Mouse (Mus musculus): ENCODE data around the gene Tle2. TPM values are rescaled to one million over a fixed set of nuclear protein-coding genes. Genes with fewer than 3 reads are reported as not detected.

Gene Tle2
- polyA plus RNA-seq, 1 experiment from 2014 or later, result 27.5 TPM

- Histone ChIP-seq H3K4me2 (no peak overlapping the region), H3K36me3 (ENCODE audit: insufficient read depth) (peaks cover 15% of the 10 kb centered on the region), H3K27ac (ENCODE audit: low read depth) (no peak overlapping the region), H3K4me1 (ENCODE audit: insufficient read depth) (peaks cover 12% of the 10 kb centered on the region), H3K4me3 (ENCODE audit: low read depth, low read length) (no peak overlapping the region), H3K9me3 (ENCODE audit: low read depth, low read length) (no peaks in the 10 kb centered on the region), H3K27me3 (ENCODE audit: insufficient read depth, low read length) (peaks cover 17% of the 10 kb centered on the region), H3K9ac (no peak overlapping the region)
- WGBS, result 76% methylated on average over 7 of the region's 7 CpGs
- no peak for TF ChIP-seq CTCF (IDR thresholded peaks at IDR 0.05; ENCODE audit: low read depth)
- ATAC-seq (ENCODE audit: insufficient read depth) (no peak), DNase-seq (no peak)
These were observed 18.3 kb downstream of the Tle2 start for GRCm38 (mm10) chr10:81592631-81593030.

GRCm38 (mm10) chr10:81593223-81593622, 18.9 kb downstream of the Tle2 start:
- Histone ChIP-seq H3K4me2 (no peak overlapping the region), H3K9ac (no peak overlapping the region), H3K27me3 (ENCODE audit: insufficient read depth, low read length) (peaks cover 17% of the 10 kb centered on the region), H3K4me3 (ENCODE audit: low read depth, low read length) (no peak overlapping the region), H3K27ac (ENCODE audit: low read depth) (no peak overlapping the region), H3K4me1 (ENCODE audit: insufficient read depth) (peaks cover 16% of the 10 kb centered on the region), H3K9me3 (ENCODE audit: low read depth, low read length) (no peaks in the 10 kb centered on the region), H3K36me3 (ENCODE audit: insufficient read depth) (0 out of 2 replicates have a peak, but pooled peaks cover 9% of the 10 kb centered on the region)
- WGBS, result 48% methylated on average over 4 of the region's 4 CpGs
- ATAC-seq (ENCODE audit: insufficient read depth) (no peak), DNase-seq (no peak)
- TF ChIP-seq CTCF (IDR thresholded peaks at IDR 0.05; ENCODE audit: low read depth), result no peak

GRCm38 (mm10) chr10:81593935-81594334, 19.6 kb downstream of the Tle2 start:
- Histone ChIP-seq H3K36me3 (ENCODE audit: insufficient read depth) (0 out of 2 replicates have a peak, but pooled peaks cover 5% of the 10 kb centered on the region), H3K27ac (ENCODE audit: low read depth) (no peak overlapping the region), H3K4me1 (ENCODE audit: insufficient read depth) (peaks cover 16% of the 10 kb centered on the region), H3K9ac (no peak overlapping the region), H3K4me2 (no peak overlapping the region), H3K9me3 (ENCODE audit: low read depth, low read length) (no peaks in the 10 kb centered on the region), H3K4me3 (ENCODE audit: low read depth, low read length) (no peak overlapping the region), H3K27me3 (ENCODE audit: insufficient read depth, low read length) (peaks cover 17% of the 10 kb centered on the region)
- ATAC-seq (ENCODE audit: insufficient read depth) (no peak), DNase-seq (no peak)
- TF ChIP-seq CTCF (IDR thresholded peaks at IDR 0.05; ENCODE audit: low read depth), result no peak
- WGBS, result 55% methylated on average over 18 of the region's 18 CpGs

- Histone ChIP-seq H3K36me3 (ENCODE audit: insufficient read depth) (no peaks in the 10 kb centered on the region), H3K4me2 (no peak overlapping the region), H3K4me3 (ENCODE audit: low read depth, low read length) (no peak overlapping the region), H3K27ac (ENCODE audit: low read depth) (no peak overlapping the region), H3K4me1 (ENCODE audit: insufficient read depth) (peaks cover 16% of the 10 kb centered on the region), H3K27me3 (ENCODE audit: insufficient read depth, low read length) (peaks cover 17% of the 10 kb centered on the region), H3K9ac (no peak overlapping the region), H3K9me3 (ENCODE audit: low read depth, low read length) (no peaks in the 10 kb centered on the region)
- TF ChIP-seq CTCF (IDR thresholded peaks at IDR 0.05; ENCODE audit: low read depth), result no peak
- DNase-seq, result no peak
- 29% methylated on average over 5 of the region's 5 CpGs for WGBS
- ATAC-seq (ENCODE audit: insufficient read depth), result no peak
These were observed 21.2 kb downstream of the Tle2 start for GRCm38 (mm10) chr10:81595599-81595998.

- Histone ChIP-seq H3K9me3 (ENCODE audit: low read depth, low read length) (no peaks in the 10 kb centered on the region), H3K4me3 (ENCODE audit: low read depth, low read length) (peak overlapping the region; percentile 25), H3K27me3 (ENCODE audit: insufficient read depth, low read length) (peaks cover 17% of the 10 kb centered on the region), H3K9ac (peak overlapping the region; percentile 27), H3K4me2 (peak overlapping the region; percentile 60), H3K4me1 (ENCODE audit: insufficient read depth) (peaks cover 21% of the 10 kb centered on the region), H3K27ac (ENCODE audit: low read depth) (peak overlapping the region; percentile 83), H3K36me3 (ENCODE audit: insufficient read depth) (no peaks in the 10 kb centered on the region)
- ATAC-seq (ENCODE audit: insufficient read depth) (no peak), DNase-seq (peak; percentile 57)
- WGBS, result 3% methylated on average over 10 of the region's 10 CpGs
- TF ChIP-seq CTCF (IDR thresholded peaks at IDR 0.05; ENCODE audit: low read depth), result no peak
These were observed 22.2 kb downstream of the Tle2 start for GRCm38 (mm10) chr10:81596611-81597010.

GRCm38 (mm10) chr10:81597137-81597950, 23.0 kb downstream of the Tle2 start:
- TF ChIP-seq CTCF (IDR thresholded peaks at IDR 0.05; ENCODE audit: low read depth), result no peak
- H3K36me3 ChIP-seq (ENCODE audit: insufficient read depth), result no peaks in the 10 kb centered on the region
- ATAC-seq (ENCODE audit: insufficient read depth), result peak; percentile 51
- H3K27ac ChIP-seq (ENCODE audit: low read depth), result peak overlapping the region; percentile 83
- peak overlapping the region; percentile 34 for H3K9ac ChIP-seq
- H3K4me1 ChIP-seq (ENCODE audit: insufficient read depth), result peaks cover 21% of the 10 kb centered on the region
- 3% methylated on average over 12 of the region's 12 CpGs for WGBS
- peak overlapping the region; percentile 60 for H3K4me2 ChIP-seq
- H3K27me3 ChIP-seq (ENCODE audit: insufficient read depth, low read length), result peaks cover 17% of the 10 kb centered on the region; the same call in 1 of the 2 replicates
- DNase-seq, result peak; percentile 62
- H3K4me3 ChIP-seq (ENCODE audit: low read depth, low read length), result peak overlapping the region; percentile 25
- no peaks in the 10 kb centered on the region for H3K9me3 ChIP-seq (ENCODE audit: low read depth, low read length)

- 43% methylated on average over 3 of the region's 3 CpGs for WGBS
These were observed 24.0 kb downstream of the Tle2 start for GRCm38 (mm10) chr10:81598342-81598741.

More at GRCm38 (mm10) chr10:81598342-81598741, 24.0 kb downstream of the Tle2 start:
- Histone ChIP-seq H3K9me3 (ENCODE audit: low read depth, low read length) (no peaks in the 10 kb centered on the region), H3K27ac (ENCODE audit: low read depth) (no peak overlapping the region), H3K36me3 (ENCODE audit: insufficient read depth) (no peaks in the 10 kb centered on the region), H3K27me3 (ENCODE audit: insufficient read depth, low read length) (peaks cover 14% of the 10 kb centered on the region; the same call in 1 of the 2 replicates), H3K4me2 (no peak overlapping the region), H3K4me1 (ENCODE audit: insufficient read depth) (peaks cover 21% of the 10 kb centered on the region), H3K4me3 (ENCODE audit: low read depth, low read length) (no peak overlapping the region), H3K9ac (no peak overlapping the region)
- DNase-seq (no peak), ATAC-seq (ENCODE audit: insufficient read depth) (no peak)
- no peak for TF ChIP-seq CTCF (IDR thresholded peaks at IDR 0.05; ENCODE audit: low read depth)
